Mouse (Mus musculus) heart, embryonic 14.5 days (tissue): ENCODE results near the gene Dusp12. TPM values are rescaled to one million over a fixed set of nuclear protein-coding genes. Genes with fewer than 3 reads are reported as not detected.

ENCODE experiments used
- ATAC-seq: fragments of 200-750 bp; cut with Nextera tagmentation; 2 replicates; pipeline ENCODE4 v1.8.0; 2017; ENCODE audit warnings: low read depth, moderate TSS enrichment; ENCODE audit not compliant: insufficient number of reproducible peaks, insufficient read depth, low FRiP score
- H3K27ac ChIP-seq, 2 experiments: fragments of 200-500 bp in 1 of 2; fragments of 300-500 bp in 1 of 2; sonication (generic) in 1 of 2; replicated peaks in 1 of 2; 2 replicates each; pipeline ENCODE4 v1.5.1; 2012 to 2014; ENCODE audit warnings: low read depth in 2 of 2, low read length in 2 of 2, control low read depth in 1 of 2, mild to moderate bottlenecking in 1 of 2, mixed read lengths in 1 of 2; ENCODE audit not compliant: control insufficient read depth in 1 of 2, insufficient read depth in 1 of 2
- H3K27me3 ChIP-seq: fragments of 300-500 bp; sonication (generic); 2 replicates; pipeline ENCODE4 v1.6.1; 2014; ENCODE audit warnings: mild to moderate bottlenecking, low read length, control low read depth; ENCODE audit not compliant: control insufficient read depth, insufficient read depth
- H3K36me3 ChIP-seq: fragments of 300-500 bp; sonication (generic); 2 replicates; pipeline ENCODE4 v1.6.1; 2014; ENCODE audit warnings: mild to moderate bottlenecking, control low read depth, low read length, mixed read lengths; ENCODE audit not compliant: control insufficient read depth, insufficient read depth
- H3K4me1 ChIP-seq, 2 experiments: fragments of 200-500 bp in 1 of 2; fragments of 300-500 bp in 1 of 2; sonication (generic) in 1 of 2; 2 replicates each; pipeline ENCODE4 v1.6.1; 2012 to 2014; ENCODE audit warnings: low read length in 2 of 2, control low read depth in 1 of 2, mixed read lengths in 1 of 2; ENCODE audit not compliant: control insufficient read depth in 2 of 2, insufficient read depth in 2 of 2
- H3K4me2 ChIP-seq: fragments of 300-500 bp; sonication (generic); 2 replicates; pipeline ENCODE4 v1.6.1; 2014; ENCODE audit warnings: mild to moderate bottlenecking, low read length
- H3K4me3 ChIP-seq, 2 experiments: fragments of 200-500 bp in 1 of 2; fragments of 300-500 bp in 1 of 2; sonication (generic) in 1 of 2; 2 replicates each; pipeline ENCODE4 v1.5.1; 2012 to 2014; ENCODE audit warnings: low read length in 2 of 2, mild to moderate bottlenecking in 2 of 2, control low read depth in 1 of 2, low read depth in 1 of 2, moderate library complexity in 1 of 2; ENCODE audit not compliant: control insufficient read depth in 1 of 2, insufficient read depth in 1 of 2
- H3K9ac ChIP-seq: fragments of 300-500 bp; sonication (generic); 2 replicates; pipeline ENCODE4 v1.6.1; 2014; ENCODE audit warnings: mild to moderate bottlenecking, low read length
- H3K9me3 ChIP-seq: fragments of 300-500 bp; sonication (generic); 2 replicates; pipeline ENCODE4 v1.6.1; 2016; ENCODE audit warnings: low read length, control low read depth; ENCODE audit not compliant: control insufficient read depth
- WGBS: fragments of 180-500 bp; shearing (Covaris S2); extraction: QIAGEN DNeasy Blood & Tissue Kit; methylation state at CpG from one replicate; pipeline ENCODE4 v1.1.7; 2014; 5-methylcytosine and 5-hydroxymethylcytosine counted together
- polyA plus RNA-seq: library from polyadenylated mRNA; unstranded; fragments of >200 nt; fragmentation: Nextera tagmentation; extraction: Ambion mirVana; gene quantifications from 2 replicates; pipeline ENCODE4 v1.2.1, GENCODE M21; 2014

Dusp12 gene
- polyA plus RNA-seq, 1 experiment from 2014 or later = 27.5 TPM

- Histone ChIP-seq H3K27me3 (no peaks in the 10 kb centered on the region), H3K27ac (peak overlapping the region; percentile 81 to 86), H3K36me3 (peaks cover 8% of the 10 kb centered on the region; the same call in 1 of the 2 replicates), H3K9me3 (no peaks in the 10 kb centered on the region), H3K4me2 (peak overlapping the region; percentile 93), H3K9ac (peak overlapping the region; percentile 91), H3K4me3 (peak overlapping the region; percentile 89 to 97), H3K4me1 (peaks cover 3 to 24% of the 10 kb centered on the region in 2 experiments)
- under 1% methylated on average over 30 of the region's 30 CpGs for WGBS
- ATAC-seq = 0 out of 2 replicates have a peak, but pooled peaks have one; percentile 15
These were observed 18.2 kb downstream of the Dusp12 start for GRCm38 (mm10) chr1:170866992-170867690.

GRCm38 (mm10) chr1:170865406-170865805, 19.9 kb downstream of the Dusp12 start:
- no peak overlapping the region; a peak in 1 of 4 replicates for H3K27ac ChIP-seq
- no peak for ATAC-seq
- H3K4me2 ChIP-seq = peak overlapping the region; percentile 3
- H3K9me3 ChIP-seq = no peaks in the 10 kb centered on the region
- peaks cover 5 to 31% of the 10 kb centered on the region in 2 experiments for H3K4me1 ChIP-seq
- no peak overlapping the region for H3K4me3 ChIP-seq
- WGBS = 31% methylated on average over 5 of the region's 5 CpGs
- H3K9ac ChIP-seq = no peak overlapping the region
- H3K27me3 ChIP-seq = no peaks in the 10 kb centered on the region
- no peaks in the 10 kb centered on the region for H3K36me3 ChIP-seq

GRCm38 (mm10) chr1:170864754-170865153, 20.6 kb downstream of the Dusp12 start:
- ATAC-seq = no peak
- no peaks in the 10 kb centered on the region for H3K9me3 ChIP-seq
- no peak overlapping the region for H3K4me2 ChIP-seq
- H3K27me3 ChIP-seq = no peaks in the 10 kb centered on the region
- H3K4me1 ChIP-seq = peaks cover 5 to 31% of the 10 kb centered on the region in 2 experiments
- no peak overlapping the region for H3K9ac ChIP-seq
- no peak overlapping the region for H3K27ac ChIP-seq
- WGBS = 81% methylated on average over 3 of the region's 3 CpGs
- no peaks in the 10 kb centered on the region for H3K36me3 ChIP-seq
- H3K4me3 ChIP-seq = no peak overlapping the region

GRCm38 (mm10) chr1:170864234-170864633, 21.1 kb downstream of the Dusp12 start:
- Histone ChIP-seq H3K36me3 (no peaks in the 10 kb centered on the region), H3K4me2 (no peak overlapping the region), H3K4me1 (peaks cover 5 to 31% of the 10 kb centered on the region in 2 experiments), H3K27me3 (no peaks in the 10 kb centered on the region), H3K9ac (no peak overlapping the region), H3K4me3 (no peak overlapping the region), H3K27ac (no peak overlapping the region), H3K9me3 (no peaks in the 10 kb centered on the region)
- no peak for ATAC-seq

- Histone ChIP-seq H3K9me3 (no peaks in the 10 kb centered on the region), H3K36me3 (no peaks in the 10 kb centered on the region), H3K27ac (peak overlapping the region in 1 of 2 experiments; percentile 20; a peak in 1 of 4 replicates), H3K4me2 (no peak overlapping the region), H3K4me1 (peaks cover 5 to 31% of the 10 kb centered on the region in 2 experiments), H3K27me3 (no peaks in the 10 kb centered on the region), H3K9ac (no peak overlapping the region), H3K4me3 (no peak overlapping the region)
- 48% methylated on average over 4 of the region's 4 CpGs for WGBS
- no peak for ATAC-seq
These were observed 22.3 kb downstream of the Dusp12 start for GRCm38 (mm10) chr1:170863033-170863432.

GRCm38 (mm10) chr1:170862435-170862717, 23.0 kb downstream of the Dusp12 start:
- no peaks in the 10 kb centered on the region for H3K36me3 ChIP-seq
- no peak overlapping the region for H3K27ac ChIP-seq
- no peak for ATAC-seq
- H3K27me3 ChIP-seq = no peaks in the 10 kb centered on the region
- no peak overlapping the region for H3K9ac ChIP-seq
- 58% methylated on average over 3 of the region's 3 CpGs for WGBS
- no peaks in the 10 kb centered on the region for H3K9me3 ChIP-seq
- H3K4me1 ChIP-seq = peaks cover 5 to 31% of the 10 kb centered on the region in 2 experiments
- H3K4me3 ChIP-seq = no peak overlapping the region
- no peak overlapping the region for H3K4me2 ChIP-seq

GRCm38 (mm10) chr1:170861671-170862434, 23.5 kb downstream of the Dusp12 start:
- H3K4me1 ChIP-seq = peaks cover 5 to 30% of the 10 kb centered on the region in 2 experiments
- H3K9me3 ChIP-seq = no peaks in the 10 kb centered on the region
- no peak for ATAC-seq
- no peak overlapping the region for H3K27ac ChIP-seq
- H3K4me2 ChIP-seq = no peak overlapping the region
- H3K27me3 ChIP-seq = no peaks in the 10 kb centered on the region
- H3K9ac ChIP-seq = no peak overlapping the region
- H3K36me3 ChIP-seq = no peaks in the 10 kb centered on the region
- 72% methylated on average over 13 of the region's 13 CpGs for WGBS
- H3K4me3 ChIP-seq = no peak overlapping the region
